Mouse (Mus musculus): ENCODE results near the gene Mfsd12.

Gene Mfsd12

DNA sequence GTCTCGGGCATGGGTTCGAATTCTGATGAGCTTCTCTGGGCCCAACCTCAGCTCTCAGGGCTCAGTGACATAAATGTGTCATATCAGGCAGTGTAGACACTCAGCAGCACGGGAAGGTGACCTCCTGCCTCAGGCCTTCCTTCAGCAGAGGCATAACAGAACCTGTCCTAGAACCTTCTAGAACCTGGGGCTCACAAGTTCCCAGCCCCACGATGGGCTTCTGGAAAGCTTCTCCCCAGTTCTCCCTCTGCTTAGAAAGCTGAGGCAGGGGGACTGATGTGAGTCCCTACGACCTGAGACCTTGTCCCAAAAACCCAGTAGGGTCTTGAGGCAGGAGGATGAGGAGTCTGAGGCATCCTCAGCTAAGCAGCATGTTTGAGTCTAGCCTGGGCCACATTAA lies 57.9 kb downstream of the Mfsd12 start:
- in situ Hi-C loops (cut with MboI, MseI), result loop anchor here (5.0 kb wide), 1 partner anchor 112 kb away; no protein-coding TSS in a partner anchor

All from T-helper 2 cell (primary cell).